Mouse (Mus musculus): ENCODE data around the gene Ier2. TPM values are rescaled to one million over a fixed set of nuclear protein-coding genes. Genes with fewer than 3 reads are reported as not detected.

Ier2 gene
- polyA plus RNA-seq, 1 experiment from 2014 or later: 75.5 TPM

- H3K9me3 ChIP-seq (ENCODE audit: control insufficient read depth, low read length): no peaks in the 10 kb centered on the region
- 80% methylated on average over 5 of the region's 5 CpGs for WGBS
- no peak overlapping the region for H3K27ac ChIP-seq (ENCODE audit: low read depth)
- peaks cover 45% of the 10 kb centered on the region for H3K27me3 ChIP-seq (replicated peaks; ENCODE audit: control insufficient read depth, insufficient read depth, low read length)
- ATAC-seq (replicated peaks; ENCODE audit: low FRiP score, low TSS enrichment, low read depth): no peak
- no peak overlapping the region for H3K4me2 ChIP-seq (ENCODE audit: low read length)
- DNase-seq (ENCODE audit: low spot score): no peak
- no peak overlapping the region for H3K9ac ChIP-seq (ENCODE audit: low read length)
- H3K36me3 ChIP-seq (ENCODE audit: control insufficient read depth, insufficient read depth, low read length): peaks cover 39% of the 10 kb centered on the region
- H3K4me1 ChIP-seq (replicated peaks; ENCODE audit: control insufficient read depth, insufficient read depth, low read length): peaks cover 4% of the 10 kb centered on the region
- H3K4me3 ChIP-seq (ENCODE audit: low read depth, low read length): no peak overlapping the region
Measured at GRCm38 (mm10) chr8:84700526-84700925, 37.9 kb upstream of the Ier2 start.

- peaks cover 44% of the 10 kb centered on the region for H3K36me3 ChIP-seq (ENCODE audit: control insufficient read depth, insufficient read depth, low read length)
- H3K4me3 ChIP-seq (ENCODE audit: low read depth, low read length): no peak overlapping the region
- 59% methylated on average over 7 of the region's 7 CpGs for WGBS
- peaks cover 4% of the 10 kb centered on the region for H3K4me1 ChIP-seq (replicated peaks; ENCODE audit: control insufficient read depth, insufficient read depth, low read length)
- DNase-seq (ENCODE audit: low spot score): peak; percentile 73
- no peak overlapping the region for H3K27ac ChIP-seq (ENCODE audit: low read depth)
- ATAC-seq (replicated peaks; ENCODE audit: low FRiP score, low TSS enrichment, low read depth): no peak
- H3K9ac ChIP-seq (ENCODE audit: low read length): no peak overlapping the region
- H3K4me2 ChIP-seq (ENCODE audit: low read length): no peak overlapping the region
- H3K27me3 ChIP-seq (replicated peaks; ENCODE audit: control insufficient read depth, insufficient read depth, low read length): peaks cover 39% of the 10 kb centered on the region
- H3K9me3 ChIP-seq (ENCODE audit: control insufficient read depth, low read length): no peaks in the 10 kb centered on the region
Measured at GRCm38 (mm10) chr8:84699861-84700322, 37.2 kb upstream of the Ier2 start.

GRCm38 (mm10) chr8:84698929-84699401, 36.3 kb upstream of the Ier2 start:
- 88% methylated on average over 9 of the region's 9 CpGs for WGBS
- Histone ChIP-seq H3K4me2 (ENCODE audit: low read length) (no peak overlapping the region), H3K4me3 (ENCODE audit: low read depth, low read length) (no peak overlapping the region), H3K27me3 (replicated peaks; ENCODE audit: control insufficient read depth, insufficient read depth, low read length) (peaks cover 29% of the 10 kb centered on the region), H3K36me3 (ENCODE audit: control insufficient read depth, insufficient read depth, low read length) (peaks cover 50% of the 10 kb centered on the region), H3K9me3 (ENCODE audit: control insufficient read depth, low read length) (no peaks in the 10 kb centered on the region), H3K27ac (ENCODE audit: low read depth) (no peak overlapping the region), H3K4me1 (replicated peaks; ENCODE audit: control insufficient read depth, insufficient read depth, low read length) (peaks cover 1% of the 10 kb centered on the region), H3K9ac (ENCODE audit: low read length) (no peak overlapping the region)
- ATAC-seq (replicated peaks; ENCODE audit: low FRiP score, low TSS enrichment, low read depth) (no peak), DNase-seq (ENCODE audit: low spot score) (no peak)

- Histone ChIP-seq H3K27ac (ENCODE audit: low read depth) (no peak overlapping the region), H3K36me3 (ENCODE audit: control insufficient read depth, insufficient read depth, low read length) (peaks cover 57% of the 10 kb centered on the region), H3K9ac (ENCODE audit: low read length) (no peak overlapping the region), H3K4me1 (replicated peaks; ENCODE audit: control insufficient read depth, insufficient read depth, low read length) (no peaks in the 10 kb centered on the region; the same call in 1 of the 2 replicates), H3K4me2 (ENCODE audit: low read length) (no peak overlapping the region), H3K4me3 (ENCODE audit: low read depth, low read length) (no peak overlapping the region), H3K27me3 (replicated peaks; ENCODE audit: control insufficient read depth, insufficient read depth, low read length) (peaks cover 23% of the 10 kb centered on the region), H3K9me3 (ENCODE audit: control insufficient read depth, low read length) (no peaks in the 10 kb centered on the region)
- no peak for ATAC-seq (replicated peaks; ENCODE audit: low FRiP score, low TSS enrichment, low read depth)
- 88% methylated on average over 5 of the region's 5 CpGs for WGBS
- DNase-seq (ENCODE audit: low spot score): no peak
Measured at GRCm38 (mm10) chr8:84698288-84698687, 35.6 kb upstream of the Ier2 start.

GRCm38 (mm10) chr8:84697166-84698130, 34.8 kb upstream of the Ier2 start:
- no peak overlapping the region for H3K4me2 ChIP-seq (ENCODE audit: low read length)
- H3K36me3 ChIP-seq (ENCODE audit: control insufficient read depth, insufficient read depth, low read length): peaks cover 64% of the 10 kb centered on the region
- no peaks in the 10 kb centered on the region for H3K9me3 ChIP-seq (ENCODE audit: control insufficient read depth, low read length)
- no peak for ATAC-seq (replicated peaks; ENCODE audit: low FRiP score, low TSS enrichment, low read depth)
- DNase-seq (ENCODE audit: low spot score): no peak
- peaks cover 14% of the 10 kb centered on the region for H3K27me3 ChIP-seq (replicated peaks; ENCODE audit: control insufficient read depth, insufficient read depth, low read length)
- H3K9ac ChIP-seq (ENCODE audit: low read length): no peak overlapping the region
- WGBS: 89% methylated on average over 14 of the region's 14 CpGs
- no peak overlapping the region for H3K27ac ChIP-seq (ENCODE audit: low read depth)
- no peak overlapping the region for H3K4me3 ChIP-seq (ENCODE audit: low read depth, low read length)
- H3K4me1 ChIP-seq (replicated peaks; ENCODE audit: control insufficient read depth, insufficient read depth, low read length): no peaks in the 10 kb centered on the region; the same call in 1 of the 2 replicates

GRCm38 (mm10) chr8:84695140-84695539, 32.5 kb upstream of the Ier2 start:
- 89% methylated on average over 6 of the region's 6 CpGs for WGBS
- peaks cover 84% of the 10 kb centered on the region for H3K36me3 ChIP-seq (ENCODE audit: control insufficient read depth, insufficient read depth, low read length)
- no peak for ATAC-seq (replicated peaks; ENCODE audit: low FRiP score, low TSS enrichment, low read depth)

GRCm38 (mm10) chr8:84693332-84693731, 30.7 kb upstream of the Ier2 start:
- no peak for DNase-seq (ENCODE audit: low spot score)
- Histone ChIP-seq H3K9me3 (ENCODE audit: control insufficient read depth, low read length) (no peaks in the 10 kb centered on the region), H3K27ac (ENCODE audit: low read depth) (no peak overlapping the region), H3K9ac (ENCODE audit: low read length) (no peak overlapping the region), H3K4me3 (ENCODE audit: low read depth, low read length) (no peak overlapping the region), H3K4me1 (replicated peaks; ENCODE audit: control insufficient read depth, insufficient read depth, low read length) (peaks cover 12% of the 10 kb centered on the region), H3K4me2 (ENCODE audit: low read length) (no peak overlapping the region), H3K36me3 (ENCODE audit: control insufficient read depth, insufficient read depth, low read length) (peaks cover 72% of the 10 kb centered on the region), H3K27me3 (replicated peaks; ENCODE audit: control insufficient read depth, insufficient read depth, low read length) (no peaks in the 10 kb centered on the region)
- 62% methylated on average over 4 of the region's 4 CpGs for WGBS
- ATAC-seq (replicated peaks; ENCODE audit: low FRiP score, low TSS enrichment, low read depth): no peak

More at GRCm38 (mm10) chr8:84695140-84695539, 32.5 kb upstream of the Ier2 start:
- H3K9me3 ChIP-seq (ENCODE audit: control insufficient read depth, low read length): no peaks in the 10 kb centered on the region
- 0 out of 2 replicates have a peak, but pooled peaks cover under 1% of the 10 kb centered on the region for H3K4me1 ChIP-seq (replicated peaks; ENCODE audit: control insufficient read depth, insufficient read depth, low read length)
- H3K4me3 ChIP-seq (ENCODE audit: low read depth, low read length): no peak overlapping the region
- no peak overlapping the region for H3K9ac ChIP-seq (ENCODE audit: low read length)
- H3K27ac ChIP-seq (ENCODE audit: low read depth): no peak overlapping the region
- no peak for DNase-seq (ENCODE audit: low spot score)
- no peak overlapping the region for H3K4me2 ChIP-seq (ENCODE audit: low read length)
- no peaks in the 10 kb centered on the region for H3K27me3 ChIP-seq (replicated peaks; ENCODE audit: control insufficient read depth, insufficient read depth, low read length)

GRCm38 (mm10) chr8:84689091-84689915, 26.7 kb upstream of the Ier2 start:
- Histone ChIP-seq H3K9ac (ENCODE audit: low read length) (peak overlapping the region; percentile 58), H3K4me2 (ENCODE audit: low read length) (peak overlapping the region; percentile 88), H3K4me3 (ENCODE audit: low read depth, low read length) (peak overlapping the region; percentile 57), H3K9me3 (ENCODE audit: control insufficient read depth, low read length) (no peaks in the 10 kb centered on the region), H3K27ac (ENCODE audit: low read depth) (peak overlapping the region; percentile 48; the same call in 1 of the 2 replicates), H3K36me3 (ENCODE audit: control insufficient read depth, insufficient read depth, low read length) (peaks cover 37% of the 10 kb centered on the region), H3K27me3 (replicated peaks; ENCODE audit: control insufficient read depth, insufficient read depth, low read length) (no peaks in the 10 kb centered on the region), H3K4me1 (replicated peaks; ENCODE audit: control insufficient read depth, insufficient read depth, low read length) (peaks cover 30% of the 10 kb centered on the region)
- under 1% methylated on average over 47 of the region's 47 CpGs for WGBS
- peak; percentile 87 for ATAC-seq (replicated peaks; ENCODE audit: low FRiP score, low TSS enrichment, low read depth)
- peak; percentile 92 for DNase-seq (ENCODE audit: low spot score)
